Mouse (Mus musculus) layer of hippocampus, postnatal 25 days (tissue): ENCODE measurements around the gene Trim28. TPM values are rescaled to one million over a fixed set of nuclear protein-coding genes. Genes with fewer than 3 reads are reported as not detected.

ENCODE experiments used
- DNase-seq, 2 experiments: peaks; one replicate each; pipeline ENCODE4 v3.0.0; 2022; ENCODE audit warnings: mixed read lengths in 2 of 2, low spot score in 1 of 2; ENCODE audit errors: extremely low spot score in 1 of 2
- total RNA-seq, 2 experiments: library from RNA; stranded (reverse); gene quantifications; 2 replicates each; pipeline ENCODE4 v1.2.3; 2021

Trim28 gene
- total RNA-seq, 2 experiments from 2014 or later: 236 to 250 TPM

- no peak for DNase-seq
These were observed 33.1 kb downstream of the Trim28 start for GRCm38 (mm10) chr7:13031983-13032382.

GRCm38 (mm10) chr7:13032541-13032940 is 33.6 kb downstream of the Trim28 start:
- no peak for DNase-seq

- DNase-seq: no peak
These were observed 34.7 kb downstream of the Trim28 start for GRCm38 (mm10) chr7:13033451-13034147.

GRCm38 (mm10) chr7:13034148-13034977 is 35.4 kb downstream of the Trim28 start, which contains the start of gene Chmp2a:
Chmp2a (minus strand) TSS chr7:13034807.
- peak; percentile 98 to 99 for DNase-seq

GRCm38 (mm10) chr7:13035211-13035855 is 36.4 kb downstream of the Trim28 start:
- DNase-seq: no peak

- no peak for DNase-seq
These were observed 37.9 kb downstream of the Trim28 start for GRCm38 (mm10) chr7:13036806-13037205.

- DNase-seq: peak in 1 of 2 experiments; percentile 32
These were observed 38.5 kb downstream of the Trim28 start for GRCm38 (mm10) chr7:13037366-13037765.

GRCm38 (mm10) chr7:13037901-13038555 is 39.1 kb downstream of the Trim28 start, which contains the start of gene Ube2m:
Ube2m (minus strand) TSS chr7:13038275.
- DNase-seq: peak; percentile 99 to 100

- no peak for DNase-seq
These were observed 39.8 kb downstream of the Trim28 start for GRCm38 (mm10) chr7:13038621-13039169.

- no peak for DNase-seq
These were observed 40.3 kb downstream of the Trim28 start for GRCm38 (mm10) chr7:13039181-13039580.

GRCm38 (mm10) chr7:13041256-13041655 is 42.3 kb downstream of the Trim28 start:
- DNase-seq: no peak

- DNase-seq: no peak
These were observed 43.6 kb downstream of the Trim28 start for GRCm38 (mm10) chr7:13042511-13042910.

- no peak for DNase-seq
These were observed 44.2 kb downstream of the Trim28 start for GRCm38 (mm10) chr7:13043120-13043444.

- peak; percentile 35 to 60 for DNase-seq
These were observed 44.7 kb downstream of the Trim28 start for GRCm38 (mm10) chr7:13043445-13044253.

- no peak for DNase-seq
These were observed 45.3 kb downstream of the Trim28 start for GRCm38 (mm10) chr7:13044254-13044625.

GRCm38 (mm10) chr7:13046084-13046483 is 47.2 kb downstream of the Trim28 start:
- peak in 1 of 2 experiments; percentile 42 for DNase-seq

GRCm38 (mm10) chr7:13053001-13053400 is 54.1 kb downstream of the Trim28 start:
- no peak for DNase-seq

- DNase-seq: no peak
These were observed 54.6 kb downstream of the Trim28 start for GRCm38 (mm10) chr7:13053501-13053900.

- DNase-seq: no peak
These were observed 55.0 kb downstream of the Trim28 start for GRCm38 (mm10) chr7:13053961-13054286.
